Mouse (Mus musculus) lung, postnatal 0 days (tissue): ENCODE data around the gene Kcnn1. TPM values are rescaled to one million over a fixed set of nuclear protein-coding genes. Genes with fewer than 3 reads are reported as not detected.

Experiments used
- ATAC-seq: fragments of 200-750 bp; cut with Nextera tagmentation; 2 replicates; pipeline ENCODE4 v1.8.0; 2017; ENCODE audit warnings: moderate library complexity
- DNase-seq: peaks from one replicate; pipeline ENCODE4 v3.0.0-alpha.2; 2016; ENCODE audit warnings: low spot score
- H3K27ac ChIP-seq: fragments of 300-500 bp; sonication (generic); 2 replicates; pipeline ENCODE4 v1.5.1; 2014; ENCODE audit warnings: antibody characterized with exemption, mild to moderate bottlenecking, low read length, mixed read lengths
- H3K27me3 ChIP-seq: fragments of 300-500 bp; sonication (generic); replicated peaks from 2 replicates; pipeline ENCODE4 v1.6.1; 2014; ENCODE audit warnings: low read length, mixed read lengths; ENCODE audit not compliant: insufficient read depth
- H3K36me3 ChIP-seq: fragments of 300-500 bp; sonication (generic); 2 replicates; pipeline ENCODE4 v1.6.1; 2014; ENCODE audit warnings: low read length, mixed read lengths; ENCODE audit not compliant: insufficient read depth
- H3K4me1 ChIP-seq: fragments of 300-500 bp; sonication (generic); 2 replicates; pipeline ENCODE4 v1.6.1; 2014; ENCODE audit warnings: antibody characterized with exemption, low read depth, low read length, mixed read lengths; ENCODE audit not compliant: insufficient read depth
- H3K4me2 ChIP-seq: fragments of 300-500 bp; sonication (generic); replicated peaks from 2 replicates; pipeline ENCODE4 v1.6.1; 2014; ENCODE audit warnings: low read depth, mild to moderate bottlenecking, low read length, moderate library complexity, mixed read lengths
- H3K4me3 ChIP-seq: fragments of 300-500 bp; sonication (generic); 2 replicates; pipeline ENCODE4 v1.5.1; 2014; ENCODE audit warnings: low read depth, low read length
- H3K9ac ChIP-seq: fragments of 300-500 bp; sonication (generic); replicated peaks from 2 replicates; pipeline ENCODE4 v1.6.1; 2014; ENCODE audit warnings: low read depth, mild to moderate bottlenecking
- H3K9me3 ChIP-seq: fragments of 300-500 bp; sonication (generic); 2 replicates; pipeline ENCODE4 v1.6.1; 2016; ENCODE audit warnings: low read length, mixed read lengths
- CTCF ChIP-seq: IDR thresholded peaks from 2 replicates; pipeline ENCODE4 v1.5.1; 2016; ENCODE audit warnings: antibody characterized with exemption, mild to moderate bottlenecking
- EP300 ChIP-seq: IDR thresholded peaks from 2 replicates; pipeline ENCODE4 v1.6.1; 2016; ENCODE audit warnings: antibody characterized with exemption, mild to moderate bottlenecking, control low read depth
- WGBS: fragments of 180-500 bp; shearing (Covaris S2); extraction: QIAGEN DNeasy Blood & Tissue Kit; methylation state at CpG from one replicate; pipeline ENCODE4 v1.1.7; 2014; 5-methylcytosine and 5-hydroxymethylcytosine counted together
- microRNA-seq: library from miRNA; unstranded; fragments of <30 nt; microRNA quantifications from one replicate; pipeline ENCODE4, GENCODE M21; 2016
- polyA plus RNA-seq: library from polyadenylated mRNA; unstranded; fragments of >200 nt; fragmentation: Nextera tagmentation; extraction: Ambion mirVana; gene quantifications from 2 replicates; pipeline ENCODE4 v1.2.1, GENCODE M21; 2015

The Kcnn1 gene
- polyA plus RNA-seq, 1 experiment from 2014 or later: 0.25 TPM

DNA sequence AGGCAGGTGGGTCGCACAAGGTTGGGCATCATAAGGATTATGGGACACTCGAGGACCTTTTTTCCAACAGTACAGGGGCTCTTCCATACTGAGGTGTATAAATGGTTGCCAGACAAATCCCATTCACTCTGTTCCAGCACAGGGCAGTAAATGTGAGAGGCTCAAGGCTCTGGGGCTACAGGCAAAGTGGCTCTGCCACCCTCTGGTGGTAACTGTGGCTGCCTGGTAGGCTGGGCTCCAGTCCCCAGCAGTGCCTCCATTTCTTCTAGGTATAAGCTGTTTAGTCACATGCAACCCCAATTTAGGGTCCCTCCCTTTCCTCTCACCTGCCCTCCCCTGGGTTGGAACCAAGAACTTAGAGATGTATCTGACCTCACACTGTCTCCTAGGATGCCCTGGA lies 67.7 kb downstream of the Kcnn1 start:
- peaks cover 29% of the 10 kb centered on the region for H3K4me1 ChIP-seq
- peaks cover 7% of the 10 kb centered on the region; the same call in 1 of the 2 replicates for H3K27me3 ChIP-seq
- no peak overlapping the region for H3K27ac ChIP-seq
- TF ChIP-seq EP300 (no peak), CTCF (peak; percentile 40)
- H3K4me3 ChIP-seq: no peak overlapping the region
- DNase-seq (no peak), ATAC-seq (no peak)
- no peak overlapping the region for H3K4me2 ChIP-seq
- no peaks in the 10 kb centered on the region for H3K9me3 ChIP-seq
- no peaks in the 10 kb centered on the region for H3K36me3 ChIP-seq
- WGBS: 89% methylated on average over 2 of the region's 2 CpGs
- no peak overlapping the region for H3K9ac ChIP-seq

DNA sequence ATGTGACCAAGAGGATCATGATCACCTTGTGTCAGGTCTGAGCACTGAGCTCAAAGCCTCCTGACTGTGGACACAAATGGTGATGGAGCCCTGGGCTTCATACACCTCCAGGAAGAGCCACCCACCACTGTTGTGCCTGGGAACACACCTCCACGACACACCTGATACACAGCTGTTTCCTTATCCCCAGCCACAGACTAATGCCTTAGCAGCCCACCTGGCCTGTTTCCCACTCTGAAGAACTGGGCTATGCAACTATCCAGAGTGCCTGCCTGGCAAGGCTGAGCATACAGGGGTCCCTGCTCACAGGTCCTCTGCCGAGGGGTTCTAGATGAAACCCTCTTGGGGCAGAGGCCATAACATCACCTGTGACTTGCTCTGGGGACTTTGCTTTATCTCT lies 68.8 kb downstream of the Kcnn1 start:
- ATAC-seq: no peak
- 79% methylated on average over 2 of the region's 2 CpGs for WGBS
- no peak overlapping the region for H3K4me3 ChIP-seq
- H3K27ac ChIP-seq: no peak overlapping the region
- peaks cover 29% of the 10 kb centered on the region for H3K4me1 ChIP-seq
- H3K36me3 ChIP-seq: no peaks in the 10 kb centered on the region; the same call in 1 of the 2 replicates
- DNase-seq: no peak
- 0 out of 2 replicates have a peak, but pooled peaks cover under 1% of the 10 kb centered on the region for H3K27me3 ChIP-seq
- H3K4me2 ChIP-seq: no peak overlapping the region
- no peak for TF ChIP-seq CTCF
- TF ChIP-seq EP300: no peak
- no peak overlapping the region for H3K9ac ChIP-seq
- no peaks in the 10 kb centered on the region for H3K9me3 ChIP-seq

GRCm38 (mm10) chr8:70792700-70793099 lies 70.4 kb downstream of the Kcnn1 start:
- Histone ChIP-seq H3K27ac (peak overlapping the region; percentile 54), H3K36me3 (no peaks in the 10 kb centered on the region; the same call in 1 of the 2 replicates), H3K27me3 (no peaks in the 10 kb centered on the region), H3K9me3 (no peaks in the 10 kb centered on the region), H3K4me1 (peaks cover 25% of the 10 kb centered on the region), H3K9ac (no peak overlapping the region), H3K4me2 (peak overlapping the region; percentile 89), H3K4me3 (peak overlapping the region; percentile 60)
- ATAC-seq (peak; percentile 63), DNase-seq (peak; percentile 93)
- TF ChIP-seq CTCF: peak; percentile 29
- TF ChIP-seq EP300: no peak
- under 1% methylated on average over 17 of the region's 20 CpGs for WGBS

Small RNAs within 50 kb of the gene (microRNA-seq; reads per million reads assigned to microRNA genes)
- gene Mir7067: not detected
- gene Mir7240: 0.98 reads per million

Other genes starting within 250 kb of the Kcnn1 start
- gene Lrrc25, start 247.1 kb downstream of the Kcnn1 start, polyA plus RNA-seq: 4.2 TPM in 2 replicates
- gene Gdf15, start 230.8 kb downstream of the Kcnn1 start, polyA plus RNA-seq: 1.3 and 2.3 TPM in 2 replicates
- 32.9 and 34.4 TPM in 2 replicates for gene Pgpep1, start 202.9 kb downstream of the Kcnn1 start, polyA plus RNA-seq
- 95.9 and 104 TPM in 2 replicates for gene Lsm4, start 190.0 kb downstream of the Kcnn1 start, polyA plus RNA-seq
- 107 and 109 TPM in 2 replicates for gene Jund, start 164.3 kb downstream of the Kcnn1 start, polyA plus RNA-seq
- gene Iqcn, start 159.8 kb downstream of the Kcnn1 start, polyA plus RNA-seq: 0.04 and 0.07 TPM in 2 replicates
- gene Gm3336, start 144.7 kb downstream of the Kcnn1 start, polyA plus RNA-seq: 0.50 and 0.54 TPM in 2 replicates
- gene Pde4c, start 139.5 kb downstream of the Kcnn1 start, polyA plus RNA-seq: 0.93 and 2.0 TPM in 2 replicates
- 17.6 and 28.6 TPM in 2 replicates for gene Rab3a, start 108.6 kb downstream of the Kcnn1 start, polyA plus RNA-seq
- 57.4 and 88.8 TPM in 2 replicates for gene Mpv17l2, start 102.3 kb downstream of the Kcnn1 start, polyA plus RNA-seq
- gene Pik3r2, start 86.5 kb downstream of the Kcnn1 start, polyA plus RNA-seq: 28.0 and 30.5 TPM in 2 replicates
- 7.3 and 7.6 TPM in 2 replicates for gene Mast3, start 58.2 kb downstream of the Kcnn1 start, polyA plus RNA-seq
- 0.13 and 0.16 TPM in 2 replicates for gene Il12rb1, start 54.8 kb downstream of the Kcnn1 start, polyA plus RNA-seq
- gene Arrdc2, start 23.5 kb downstream of the Kcnn1 start, polyA plus RNA-seq: 9.4 and 10.7 TPM in 2 replicates
- gene Ccdc124, start 10.7 kb upstream of the Kcnn1 start, polyA plus RNA-seq: 63.7 and 68.5 TPM in 2 replicates
- gene Slc5a5, start 29.5 kb upstream of the Kcnn1 start, polyA plus RNA-seq: 0.12 and 0.13 TPM in 2 replicates
- 3,759 and 4,424 TPM in 2 replicates for gene Rpl18a, start 34.2 kb upstream of the Kcnn1 start, polyA plus RNA-seq
- gene Map1s, start 42.7 kb upstream of the Kcnn1 start, polyA plus RNA-seq: 22.7 and 25.5 TPM in 2 replicates